Mouse (Mus musculus): ENCODE measurements around the gene Gpr150.

GRCm38 (mm10) chr13:76056896-76057266, at the start of gene Gpr150:
- TF ChIP-seq POLR2A (IDR thresholded peaks at IDR 0.05; ENCODE audit: low read depth, low read length) (no peak), CTCF (IDR thresholded peaks at IDR 0.05; ENCODE audit: borderline replicate concordance, insufficient read depth, low read length) (no peak)

Data from embryonic fibroblast, embryonic 13.5 days (primary cell).